Mouse (Mus musculus) 3134 (cell line): ENCODE measurements around the gene Slc16a7.

Experiments
- DNase-seq: peaks from one replicate; pipeline ENCODE4 v3.0.0-alpha.2; 2011; ENCODE audit warnings: low spot score; ENCODE audit not compliant: insufficient read length; ENCODE audit errors: extremely low read depth

The Slc16a7 gene

DNA sequence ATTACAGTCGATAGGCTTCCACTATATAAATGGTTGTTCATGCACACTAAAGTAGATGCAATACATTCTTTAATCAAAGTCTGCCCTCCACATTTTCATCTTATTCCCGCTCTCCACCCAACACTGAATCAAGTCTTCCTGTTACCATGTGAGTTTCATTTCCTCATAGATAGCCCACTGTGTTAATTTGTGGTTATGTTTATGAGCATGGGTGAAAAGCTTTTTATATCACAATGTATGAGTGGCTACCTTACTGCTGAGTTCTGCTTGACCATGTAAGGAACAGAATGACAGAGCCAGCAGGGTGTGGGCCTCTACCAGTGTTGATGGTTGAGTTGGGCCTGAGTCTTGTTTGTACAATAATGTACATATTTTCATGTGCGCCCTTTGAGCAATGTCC is 175.5 kb downstream of the Slc16a7 start:
- no peak for DNase-seq

DNA sequence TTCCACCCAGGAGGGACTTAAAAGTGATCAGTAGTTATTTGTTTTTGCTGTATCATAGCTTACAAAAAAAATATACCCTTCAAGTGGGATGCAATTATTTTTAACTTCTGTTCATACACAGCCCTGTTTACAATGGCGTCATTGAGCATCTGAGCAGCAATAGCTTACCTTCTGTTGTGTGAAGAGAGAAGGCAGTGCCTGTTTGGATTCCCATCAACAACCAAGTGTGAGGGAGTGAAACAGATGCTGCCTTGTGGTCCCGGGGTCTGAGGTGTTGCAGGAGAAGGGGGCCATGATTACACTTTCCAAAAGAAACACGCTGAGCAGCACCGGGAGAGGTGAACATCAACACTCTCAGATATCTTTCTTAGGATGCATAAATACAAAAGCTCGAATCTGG is 201.7 kb downstream of the Slc16a7 start:
- DNase-seq = no peak

DNA sequence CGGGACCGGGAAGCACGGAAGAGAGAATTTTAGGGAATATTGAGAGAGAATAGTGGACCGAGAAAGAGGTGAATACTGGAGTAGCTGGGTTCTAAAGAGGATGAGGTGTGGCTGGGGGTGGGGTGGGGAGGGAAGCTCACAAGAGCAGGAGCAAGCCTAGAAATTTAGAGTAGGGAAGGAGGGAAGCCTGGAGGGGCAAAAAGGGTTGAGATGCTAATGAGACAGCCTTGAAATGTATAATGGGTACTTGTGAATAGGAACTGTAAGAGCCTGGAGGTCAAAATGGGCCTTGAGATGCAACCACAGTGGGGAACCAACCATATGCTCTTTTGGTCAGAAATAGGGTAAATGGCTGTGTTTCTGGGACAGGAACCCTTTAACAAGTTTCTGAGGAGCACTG is 203.9 kb downstream of the Slc16a7 start:
- DNase-seq = no peak

DNA sequence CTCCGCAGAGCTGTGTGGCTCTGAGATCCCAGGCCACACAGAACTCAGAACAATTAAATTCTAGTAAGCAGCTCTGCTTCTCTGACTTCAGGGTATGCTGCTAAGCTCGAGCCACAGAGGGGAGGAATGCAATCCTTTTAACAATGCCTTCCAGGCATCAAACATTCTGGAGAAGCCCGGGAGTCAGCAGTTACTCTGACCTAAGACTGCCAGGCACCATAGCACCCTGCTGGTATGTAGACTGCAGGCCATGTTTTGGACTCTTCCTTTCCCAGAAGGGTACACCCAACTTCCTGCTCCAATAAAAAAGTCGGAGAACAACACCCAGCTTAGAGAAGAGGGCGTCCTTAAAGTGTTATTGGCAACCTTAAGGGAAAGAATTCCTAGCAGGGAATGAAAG is 205.1 kb downstream of the Slc16a7 start:
- DNase-seq = no peak

DNA sequence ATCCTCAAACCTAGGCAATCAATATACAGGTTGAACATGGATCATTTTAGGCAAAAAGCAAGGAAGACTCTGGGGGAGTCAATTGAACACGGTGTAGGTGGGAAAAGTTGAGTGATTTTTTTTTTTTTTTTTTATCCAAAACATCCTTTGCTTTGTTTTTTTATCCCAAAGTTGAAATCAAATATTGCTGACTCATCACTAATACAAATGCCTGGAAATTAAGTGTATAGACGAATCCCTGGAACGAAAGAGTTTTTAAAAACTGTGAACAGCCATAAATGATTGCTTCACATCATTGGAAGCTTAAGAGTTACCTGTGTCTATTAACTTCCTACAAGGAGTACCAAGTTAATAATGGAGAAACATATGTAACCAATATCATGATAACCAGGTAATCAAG is 206.7 kb downstream of the Slc16a7 start:
- DNase-seq = no peak

DNA sequence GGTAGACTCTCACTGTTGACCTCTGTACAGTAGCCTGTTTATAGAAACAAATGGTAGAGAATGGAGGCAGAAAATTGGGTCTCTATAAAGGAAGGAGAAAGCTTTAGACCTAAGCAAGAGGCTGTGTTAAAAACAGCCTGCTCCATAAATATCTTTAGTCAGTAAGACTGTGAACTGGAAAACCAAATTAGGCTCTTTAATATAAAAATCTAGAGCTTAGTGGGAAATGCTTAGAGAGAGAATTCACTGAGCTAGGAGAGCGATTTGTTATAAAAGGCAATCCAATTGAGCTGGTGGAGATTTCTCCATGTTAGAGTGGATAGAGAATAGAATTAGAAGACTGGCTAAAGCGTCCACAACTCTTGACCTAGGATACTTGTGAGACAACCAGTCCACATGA is 211.5 kb downstream of the Slc16a7 start:
- no peak for DNase-seq

DNA sequence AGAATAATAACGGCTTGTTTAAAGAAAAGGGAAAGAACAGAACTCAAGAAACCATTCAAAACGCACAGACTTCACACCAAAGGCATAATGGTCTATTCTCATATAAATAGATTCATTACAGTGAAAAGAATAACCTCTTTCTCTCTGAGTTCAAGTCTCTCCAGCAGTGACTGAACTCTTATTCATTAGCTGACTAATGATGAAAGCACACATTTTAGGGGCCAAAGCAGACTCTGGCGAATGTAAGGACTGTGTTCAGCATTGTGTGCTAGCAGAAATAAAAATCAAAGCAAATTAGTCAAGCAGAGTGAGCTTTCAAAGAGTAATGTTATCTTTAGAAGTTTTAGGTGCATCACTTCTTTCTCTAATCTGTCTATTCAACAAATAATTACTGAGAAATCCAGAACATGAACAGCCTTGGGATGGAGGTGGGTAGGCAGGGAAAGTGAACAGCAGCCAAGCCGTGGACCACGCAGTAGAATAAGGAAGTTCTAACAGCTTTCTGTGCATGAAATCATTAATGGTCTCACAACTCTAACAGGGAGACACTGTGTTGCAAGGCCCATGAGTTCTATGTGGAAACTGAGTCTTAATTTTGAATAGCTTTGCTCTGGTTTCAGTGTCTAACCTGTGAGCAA is 214.1 kb downstream of the Slc16a7 start:
- DNase-seq = no peak

DNA sequence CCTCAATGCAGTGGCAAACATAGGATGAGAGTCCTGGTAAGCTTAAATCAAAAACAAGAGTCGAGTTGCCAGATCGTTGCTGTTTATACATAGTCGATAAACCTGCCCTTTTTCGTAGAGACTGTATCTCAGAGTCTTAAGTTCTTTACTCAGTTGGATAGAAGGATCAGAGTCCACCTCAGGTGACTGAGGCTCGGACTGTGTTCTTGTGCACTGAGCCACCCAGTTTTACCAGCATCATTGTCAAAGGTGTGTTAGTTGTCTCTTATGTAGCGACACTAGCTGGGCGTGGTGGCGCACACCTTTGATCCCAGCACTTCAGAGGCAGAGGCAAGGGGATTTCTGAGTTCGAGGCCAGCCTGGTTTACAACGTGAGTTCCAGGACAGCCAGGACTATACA is 217.6 kb downstream of the Slc16a7 start:
- DNase-seq = no peak

DNA sequence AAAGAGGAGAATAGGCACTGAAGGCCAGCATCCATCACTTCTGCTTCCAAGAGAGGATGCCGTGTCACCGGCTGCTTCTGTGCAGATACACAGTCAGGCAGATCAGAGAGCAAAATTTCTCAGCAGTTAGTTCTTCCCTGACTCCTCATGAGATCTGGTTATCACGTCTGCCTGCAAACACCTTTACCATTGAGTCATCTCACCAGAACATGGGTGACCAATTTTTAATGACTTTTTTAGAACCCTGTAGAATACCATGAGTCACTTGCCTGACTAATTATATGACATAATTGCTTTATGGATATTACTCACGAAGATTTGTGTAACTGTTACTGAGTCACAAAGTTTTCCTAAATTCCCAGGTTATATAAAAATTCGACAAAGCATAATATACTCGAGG is 218.1 kb downstream of the Slc16a7 start:
- no peak for DNase-seq
